Comparison of ENCODE assay signal across 18 mouse cellular contexts in genomic region chrX:130655815-130656214, GRCm38 (mm10).
DNase-seq lines count a peak whose midpoint lies in the region; TF ChIP-seq lines count a peak whose summit lies in the region.
"Had no signal": no experiment of that assay in that cellular context is flagged by ENCODE, and none has a peak within 500 bp of the region (broad histone marks: within the 10 kb centered on the region; RNA-seq: fewer than 3 reads in every experiment).

No protein-coding gene starts in this region.

- no peak for TF ChIP-seq POLR2A in MEL (IDR thresholded peaks at IDR 0.05; ENCODE audit: control insufficient read depth in 1 of 2, insufficient read depth in 1 of 2, low read depth in 1 of 2, low read length in 2 of 2, poor library complexity in 1 of 2)

- H3K4me1 ChIP-seq in MEL (ENCODE audit: control insufficient read depth in 1 of 2, insufficient read depth in 2 of 2, low read length in 2 of 2), result peaks cover 0 to 5% of the 10 kb centered on the region in 2 experiments; a peak in 1 of 4 replicates

- no peak overlapping the region for H3K4me3 ChIP-seq in MEL (ENCODE audit: control insufficient read depth in 1 of 2, insufficient read depth in 1 of 2, low read depth in 2 of 2, low read length in 2 of 2)

- no peak overlapping the region; the same call in 1 of the 2 replicates for H3K27ac ChIP-seq in MEL (ENCODE audit: control insufficient read depth, low read depth, low read length)

- peaks cover 0 to 9% of the 10 kb centered on the region in 2 experiments; a peak in 2 of 4 replicates for H3K36me3 ChIP-seq in MEL (ENCODE audit: control insufficient read depth in 1 of 2, insufficient read depth in 2 of 2, low read length in 2 of 2)
- H3K36me3 ChIP-seq: G1E had no signal

- H3K9me3 ChIP-seq in MEL (replicated peaks; ENCODE audit: insufficient read depth, low read length), result no peaks in the 10 kb centered on the region
- H3K9me3 ChIP-seq: G1E had no signal

- no peaks in the 10 kb centered on the region for H3K79me2 ChIP-seq in MEL (ENCODE audit: control insufficient read depth, insufficient read depth, low read length, poor library complexity)

- peak; percentile 47 to 48; a peak in 1 of 4 replicates for TF ChIP-seq EP300 in MEL (IDR thresholded peaks at IDR 0.05; ENCODE audit: low read depth in 1 of 2, low read length in 2 of 2)

- no peak overlapping the region for H3K9ac ChIP-seq in MEL (ENCODE audit: control insufficient read depth, low read depth, low read length, poor library complexity, severe bottlenecking)

- no peaks in the 10 kb centered on the region for H3K27me3 ChIP-seq in MEL (ENCODE audit: control insufficient read depth in 1 of 2, insufficient read depth in 2 of 2, low read length in 2 of 2)
- H3K27me3 ChIP-seq: CH12.LX had no signal

- DNase-seq in MEL (ENCODE audit: low read depth, low spot score) (peak; percentile 69), MEL-GATA-1-ER (ENCODE audit: extremely low read depth, low read depth) (peak; percentile 19)
- no peak for DNase-seq in thymus, postnatal 10 days (ENCODE audit: low spot score in 2 of 2)
- no peak for DNase-seq in embryo, embryonic 11 days
- DNase-seq: adrenal gland, adult 2 months; adrenal gland, adult 8-10 months; adrenal gland, postnatal 10 days; adrenal gland, postnatal 14 days; adrenal gland, postnatal 25 days; adrenal gland, postnatal 36 days; B cell, adult 2 months; cerebellum, adult 11 months; cerebellum, adult 11-12 months; cerebellum, adult 18-20 months; cerebellum, adult 2 months; cerebellum, adult 8-10 months had no signal

- no peak for TF ChIP-seq RAD21 in MEL (IDR thresholded peaks at IDR 0.05; ENCODE audit: low read depth, low read length)

- no peak for TF ChIP-seq CTCF in MEL (IDR thresholded peaks at IDR 0.05 in 2 of 3, conservative IDR thresholded peaks at IDR 0.05 in 1 of 3; ENCODE audit: control insufficient read depth in 1 of 3, insufficient read depth in 1 of 3, low read depth in 2 of 3, low read length in 3 of 3, poor library complexity in 1 of 3, severe bottlenecking in 1 of 3)

TF ChIP-seq in MEL, 35 proteins besides CTCF, POLR2A, EP300 and RAD21:
- TF ChIP-seq TAL1 (IDR thresholded peaks at IDR 0.05; ENCODE audit: low read length), result no peak
- no peak for TF ChIP-seq SIN3A (IDR thresholded peaks at IDR 0.05; ENCODE audit: low read length)
- peak; percentile 66 for TF ChIP-seq GATA1 (IDR thresholded peaks at IDR 0.05; ENCODE audit: low read depth, low read length)
- TF ChIP-seq TCF12 (IDR thresholded peaks at IDR 0.05; ENCODE audit: low read depth, low read length), result 0 out of 2 replicates have a peak, but pooled peaks have one; percentile 32
- TF ChIP-seq ZMIZ1 (IDR thresholded peaks at IDR 0.05; ENCODE audit: low read depth, low read length), result no peak
- TF ChIP-seq USF2 (IDR thresholded peaks at IDR 0.05; ENCODE audit: borderline replicate concordance in 1 of 2, insufficient read depth in 1 of 2, low read depth in 1 of 2, low read length in 2 of 2), result no peak
- TF ChIP-seq MAX (IDR thresholded peaks at IDR 0.05; ENCODE audit: low read length), result no peak

Comparison
In these comparisons a context has a peak if more than half of its experiments do, and no peak if none do; other contexts are left out.
1. DNase-seq: peak in MEL (single experiment) and MEL-GATA-1-ER (single experiment); none in thymus, postnatal 10 days (0 of 2) and embryo, embryonic 11 days (single experiment).